In genomic region chr5:66058844-66059243, GRCm38 (mm10) we compare ENCODE assay signal across 21 mouse cellular contexts. TPM values are rescaled to one million over a fixed set of nuclear protein-coding genes. Genes with fewer than 3 reads are reported as not detected.
A peak's percentile ranks its signal among the peaks of the same experiment; 100 is the strongest.
DNase-seq lines count a peak whose midpoint lies in the region; ATAC-seq and TF ChIP-seq lines count a peak whose summit lies in the region.
"Had no signal": no experiment of that assay in that cellular context is flagged by ENCODE, and none has a peak within 500 bp of the region (broad histone marks: within the 10 kb centered on the region; RNA-seq: fewer than 3 reads in every experiment).

No protein-coding gene starts in this region.

- no peaks in the 10 kb centered on the region for H3K36me3 ChIP-seq in heart, embryonic 10.5 days
- H3K36me3 ChIP-seq in forebrain, embryonic 10.5 days (replicated peaks): no peaks in the 10 kb centered on the region
- H3K36me3 ChIP-seq: embryonic facial prominence, embryonic 10.5 days; heart, embryonic 15.5 days; hindbrain, embryonic 10.5 days; intestine, embryonic 15.5 days had no signal

- no peaks in the 10 kb centered on the region for H3K9me3 ChIP-seq in heart, embryonic 10.5 days
- no peaks in the 10 kb centered on the region for H3K9me3 ChIP-seq in forebrain, embryonic 10.5 days
- H3K9me3 ChIP-seq: embryonic facial prominence, embryonic 10.5 days; heart, embryonic 15.5 days; hindbrain, embryonic 10.5 days; intestine, embryonic 15.5 days had no signal

- POLR2A ChIA-PET in Patski (lab: Charles Lee): no interaction called here

- 88% methylated on average over 5 of the region's 5 CpGs for WGBS in heart, embryonic 10.5 days
- 95% methylated on average over 5 of the region's 5 CpGs for WGBS in forebrain, embryonic 10.5 days

- H3K27ac ChIP-seq in heart, embryonic 10.5 days: no peak overlapping the region
- H3K27ac ChIP-seq in forebrain, embryonic 10.5 days: no peak overlapping the region
- H3K27ac ChIP-seq: embryonic facial prominence, embryonic 10.5 days; heart, embryonic 15.5 days; hindbrain, embryonic 10.5 days; hindbrain, embryonic 14.5 days; intestine, embryonic 15.5 days had no signal

- CTCF ChIA-PET in Patski (lab: Charles Lee): interaction anchor here (1.0 to 2.7 kb wide), 4 partner anchors 9 to 19 kb away, joined by 3 to 9 read pairs (median 4); no protein-coding TSS in a partner anchor

- H3K4me1 ChIP-seq in heart, embryonic 10.5 days: no peaks in the 10 kb centered on the region
- H3K4me1 ChIP-seq in forebrain, embryonic 10.5 days: peaks cover 3% of the 10 kb centered on the region; the same call in 1 of the 2 replicates
- H3K4me1 ChIP-seq: hindbrain, embryonic 10.5 days; intestine, embryonic 15.5 days had no signal

- intact Hi-C loops in heart, postnatal 14 days (cut with DNase I): no loop called here

- ATAC-seq in Patski: peak; percentile 89
- no peak for ATAC-seq in activated CD4-positive, CD25-positive, alpha-beta regulatory T cell, adult 4 months
- ATAC-seq: forebrain, embryonic 14.5 days; intestine, embryonic 15.5 days had no signal

- H3K4me3 ChIP-seq in heart, embryonic 10.5 days: no peak overlapping the region
- no peak overlapping the region for H3K4me3 ChIP-seq in forebrain, embryonic 10.5 days
- H3K4me3 ChIP-seq: embryonic facial prominence, embryonic 10.5 days; heart, embryonic 15.5 days; hindbrain, embryonic 10.5 days; intestine, embryonic 15.5 days had no signal

- DNase-seq in heart, adult 11 months: peak; percentile 57
- DNase-seq in heart, embryonic 10.5 days (ENCODE audit: low spot score): no peak
- DNase-seq in 3134 (ENCODE audit: extremely low read depth, insufficient read length, low spot score) (peak; percentile 73), 416B (ENCODE audit: low read depth) (peak; percentile 79), Patski (ENCODE audit: low read depth, low spot score) (no peak)
- no peak for DNase-seq in forebrain, embryonic 10.5 days (ENCODE audit: extremely low spot score, low spot score)
- no peak for DNase-seq in heart, postnatal 14 days
- DNase-seq: adrenal gland, postnatal 25 days; cerebellum, adult 2 months; cerebellum, postnatal 10 days; gastrocnemius, postnatal 36 days; heart, adult 18-20 months; kidney, adult 8-10 months had no signal

- in situ Hi-C loops in Patski (cut with MboI; ENCODE audit: low pct_unique_long_range_greater_than_20kb): no loop called here

- TF ChIP-seq CTCF in Patski (IDR thresholded peaks at IDR 0.05): no peak

- no peaks in the 10 kb centered on the region for H3K27me3 ChIP-seq in heart, embryonic 10.5 days (ENCODE audit: insufficient read depth, poor library complexity, severe bottlenecking)
- H3K27me3 ChIP-seq in Patski: no peaks in the 10 kb centered on the region
- H3K27me3 ChIP-seq in forebrain, embryonic 10.5 days (ENCODE audit: poor library complexity, severe bottlenecking): no peaks in the 10 kb centered on the region
- H3K27me3 ChIP-seq: heart, embryonic 15.5 days; intestine, embryonic 15.5 days had no signal

RNA-seq across cellular contexts. Expression of gene 9130230L23Rik, which starts 54.8 kb away (rescaled TPM):
- polyA plus RNA-seq in heart, embryonic 10.5 days (2016; fragmentation: Nextera tagmentation; extraction: Ambion mirVana): 0.12 and 0.75 TPM in 2 replicates
- not detected for polyA plus RNA-seq in Patski (2021)
- not detected in 2 replicates for polyA plus RNA-seq in forebrain, embryonic 10.5 days (2016; fragmentation: Nextera tagmentation; extraction: Ambion mirVana)
- 1 to 10 TPM in 1 of 2 experiments, not detected in 1; 1.0 TPM for polyA plus RNA-seq in activated CD4-positive, CD25-positive, alpha-beta regulatory T cell, adult 4 months (2017; shearing (Covaris generic))
- not detected for total RNA-seq in heart, postnatal 14 days (2021)
- total RNA-seq: gastrocnemius, postnatal 36 days; heart, adult 18-20 months; heart, postnatal 25 days had no signal
- polyA plus RNA-seq: cerebellum, adult 2 months; embryonic facial prominence, embryonic 10.5 days; forebrain, embryonic 14.5 days; hindbrain, embryonic 14.5 days had no signal

Comparison
In these comparisons a context has a peak if more than half of its experiments do, and no peak if none do; other contexts are left out.
1. DNase-seq: peak in heart, adult 11 months (single experiment), 3134 (single experiment) and 416B (single experiment); none in heart, embryonic 10.5 days (single experiment), Patski (single experiment), forebrain, embryonic 10.5 days (single experiment) and heart, postnatal 14 days (0 of 2).